23 mouse cellular contexts compared by ENCODE assay signal in genomic region chr2:125015007-125015406, GRCm38 (mm10). TPM values are rescaled to one million over a fixed set of nuclear protein-coding genes. Genes with fewer than 3 reads are reported as not detected.
DNase-seq lines count a peak whose midpoint lies in the region; ATAC-seq lines count a peak whose summit lies in the region.
"Had no signal": no experiment of that assay in that cellular context is flagged by ENCODE, and none has a peak within 500 bp of the region (broad histone marks: within the 10 kb centered on the region; RNA-seq: fewer than 3 reads in every experiment).

No protein-coding gene starts in this region.

- WGBS in midbrain, embryonic 15.5 days = 93% methylated on average over 1 of the region's 1 CpGs
- 100% methylated on average over 1 of the region's 1 CpGs for WGBS in midbrain, embryonic 11.5 days

- H3K36me3 ChIP-seq in midbrain, embryonic 15.5 days (replicated peaks) = no peaks in the 10 kb centered on the region
- H3K36me3 ChIP-seq in midbrain, embryonic 11.5 days (ENCODE audit: control insufficient read depth, insufficient read depth, low read length) = no peaks in the 10 kb centered on the region
- H3K36me3 ChIP-seq: embryonic facial prominence, embryonic 13.5 days; hindbrain, embryonic 12.5 days; kidney, embryonic 15.5 days; limb, embryonic 12.5 days; liver, embryonic 15.5 days; stomach, embryonic 15.5 days had no signal

- H3K27ac ChIP-seq in midbrain, embryonic 15.5 days = no peak overlapping the region
- H3K27ac ChIP-seq in midbrain, embryonic 11.5 days (ENCODE audit: low read depth, low read length) = no peak overlapping the region
- H3K27ac ChIP-seq: embryonic facial prominence, embryonic 13.5 days; forebrain, embryonic 13.5 days; heart, adult 2 months; hindbrain, embryonic 12.5 days; kidney, embryonic 15.5 days; limb, embryonic 12.5 days; liver, embryonic 15.5 days; stomach, embryonic 15.5 days had no signal

- H3K4me2 ChIP-seq in midbrain, embryonic 15.5 days = no peak overlapping the region
- H3K4me2 ChIP-seq in midbrain, embryonic 11.5 days = no peak overlapping the region
- H3K4me2 ChIP-seq: embryonic facial prominence, embryonic 13.5 days; forebrain, embryonic 13.5 days; hindbrain, embryonic 12.5 days; kidney, embryonic 15.5 days; limb, embryonic 12.5 days; liver, embryonic 15.5 days; stomach, embryonic 15.5 days had no signal

- peak; percentile 88 for ATAC-seq in frontal cortex, adult (ENCODE audit: low TSS enrichment)
- ATAC-seq in midbrain, embryonic 15.5 days (replicated peaks) = no peak
- ATAC-seq in midbrain, embryonic 11.5 days (ENCODE audit: low FRiP score) = no peak
- ATAC-seq: forebrain, embryonic 13.5 days; midbrain, embryonic 16.5 days had no signal

- H3K4me3 ChIP-seq in midbrain, embryonic 15.5 days = no peak overlapping the region
- no peak overlapping the region for H3K4me3 ChIP-seq in midbrain, embryonic 11.5 days (ENCODE audit: low read depth, low read length)
- H3K4me3 ChIP-seq: embryonic facial prominence, embryonic 13.5 days; forebrain, embryonic 13.5 days; heart, adult 2 months; hindbrain, embryonic 12.5 days; kidney, embryonic 15.5 days; limb, embryonic 12.5 days; liver, embryonic 15.5 days; stomach, embryonic 15.5 days had no signal

- no peaks in the 10 kb centered on the region for H3K9me3 ChIP-seq in midbrain, embryonic 15.5 days
- no peaks in the 10 kb centered on the region for H3K9me3 ChIP-seq in midbrain, embryonic 11.5 days (ENCODE audit: control insufficient read depth, low read length)
- H3K9me3 ChIP-seq: forebrain, embryonic 13.5 days; hindbrain, embryonic 12.5 days; kidney, embryonic 15.5 days; liver, embryonic 15.5 days; stomach, embryonic 15.5 days had no signal

- no peaks in the 10 kb centered on the region for H3K27me3 ChIP-seq in midbrain, embryonic 15.5 days (replicated peaks)
- H3K27me3 ChIP-seq in midbrain, embryonic 11.5 days (ENCODE audit: control insufficient read depth, insufficient read depth, low read length) = no peaks in the 10 kb centered on the region
- H3K27me3 ChIP-seq: embryonic facial prominence, embryonic 13.5 days; forebrain, embryonic 13.5 days; hindbrain, embryonic 12.5 days; kidney, embryonic 15.5 days; limb, embryonic 12.5 days; liver, embryonic 15.5 days; stomach, embryonic 15.5 days had no signal

- no peaks in the 10 kb centered on the region for H3K4me1 ChIP-seq in midbrain, embryonic 15.5 days
- no peaks in the 10 kb centered on the region for H3K4me1 ChIP-seq in midbrain, embryonic 11.5 days (ENCODE audit: control insufficient read depth, insufficient read depth, low read length)
- H3K4me1 ChIP-seq: embryonic facial prominence, embryonic 13.5 days; forebrain, embryonic 13.5 days; hindbrain, embryonic 12.5 days; limb, embryonic 12.5 days; liver, embryonic 15.5 days; stomach, embryonic 15.5 days had no signal

- DNase-seq in frontal cortex, postnatal 10 days (ENCODE audit: low spot score in 2 of 2) = no peak
- DNase-seq in 3134 (ENCODE audit: extremely low read depth, insufficient read length, low spot score) = peak; percentile 71
- peak; percentile 59 for DNase-seq in cerebellum, adult 11 months
- DNase-seq in cerebellum, postnatal 25 days = peak; percentile 69 to 71
- no peak for DNase-seq in midbrain, embryonic 11.5 days (ENCODE audit: low spot score, missing footprints)
- DNase-seq in adrenal gland, postnatal 36 days = no peak
- DNase-seq: adrenal gland, postnatal 14 days; B cell, adult 2 months; heart, adult 2 months; layer of hippocampus, postnatal 36 days; lung, postnatal 36 days; thymus, postnatal 14 days had no signal

- no peak overlapping the region for H3K9ac ChIP-seq in midbrain, embryonic 15.5 days
- no peak overlapping the region for H3K9ac ChIP-seq in midbrain, embryonic 11.5 days (ENCODE audit: low read length)
- H3K9ac ChIP-seq: embryonic facial prominence, embryonic 13.5 days; forebrain, embryonic 13.5 days; hindbrain, embryonic 12.5 days; kidney, embryonic 15.5 days; limb, embryonic 12.5 days; liver, embryonic 15.5 days; stomach, embryonic 15.5 days had no signal

RNA-seq across cellular contexts. Expression of gene Slc24a5, which starts 52.9 kb away (rescaled TPM):
- 4.0 and 4.8 TPM in 2 replicates for polyA plus RNA-seq in midbrain, embryonic 15.5 days (2015; fragmentation: Nextera tagmentation; extraction: Ambion mirVana)
- 5.0 and 5.3 TPM in 2 replicates for polyA plus RNA-seq in midbrain, embryonic 11.5 days (2014; fragmentation: Nextera tagmentation; extraction: Ambion mirVana)
- not detected for total RNA-seq in adrenal gland, postnatal 36 days (2021)
- total RNA-seq: gastrocnemius, adult 18-20 months had no signal

Comparison
In these comparisons a context has a peak if more than half of its experiments do, and no peak if none do; other contexts are left out.
1. DNase-seq: peak in 3134 (single experiment), cerebellum, adult 11 months (single experiment) and cerebellum, postnatal 25 days (2 of 2); none in frontal cortex, postnatal 10 days (0 of 2), midbrain, embryonic 11.5 days (single experiment) and adrenal gland, postnatal 36 days (0 of 2).